Mouse (Mus musculus): ENCODE measurements at regions not wholly inside any gene's neighbourhood (a gene's known extent, or its start where the extent isn't known, plus 50 kb on each side); places are given as distances from the start of the nearest gene placed in this dataset.

DNA sequence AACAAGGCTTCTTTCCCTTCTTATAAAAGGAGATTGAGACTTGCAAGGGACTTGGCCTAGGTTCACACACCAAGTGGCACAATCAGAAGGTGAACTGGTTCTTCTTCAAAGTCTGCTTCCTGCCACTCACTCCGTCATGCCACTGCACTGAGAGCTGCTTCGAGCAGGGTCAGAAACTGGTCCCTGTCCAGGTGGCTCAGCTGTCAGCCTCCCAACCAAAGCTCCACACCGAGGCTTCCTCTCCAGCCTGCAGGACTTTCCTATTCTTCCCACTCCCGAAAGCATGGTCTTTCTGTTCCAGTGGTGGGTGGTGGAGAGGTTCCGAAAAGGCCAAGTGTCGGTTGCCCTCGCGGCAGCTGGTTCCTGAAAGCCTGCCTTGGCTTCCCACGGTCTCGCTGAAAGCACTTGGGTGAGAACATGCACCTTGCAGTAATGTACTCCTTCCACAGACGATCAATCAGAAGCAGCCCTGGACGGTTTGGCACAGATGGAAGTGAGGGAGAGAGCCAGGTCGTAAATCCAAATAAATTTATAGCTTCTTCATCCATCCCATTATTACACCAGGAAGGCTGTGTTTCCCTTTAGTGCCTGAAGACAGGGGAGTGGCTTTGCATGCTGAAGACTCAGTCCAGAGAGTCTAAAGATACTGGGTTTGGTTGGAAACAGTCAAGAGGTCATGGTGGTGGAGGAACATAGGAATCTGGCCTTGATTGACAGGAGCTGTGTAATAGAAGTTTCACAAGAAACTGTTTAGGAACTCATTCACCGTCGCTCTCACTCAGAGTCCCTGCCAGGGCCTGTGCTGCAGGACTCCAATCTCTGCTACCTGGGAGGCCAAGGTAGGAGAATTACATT, 306.1 kb upstream of the 4930535I16Rik start:
- no peak for DNase-seq

DNA sequence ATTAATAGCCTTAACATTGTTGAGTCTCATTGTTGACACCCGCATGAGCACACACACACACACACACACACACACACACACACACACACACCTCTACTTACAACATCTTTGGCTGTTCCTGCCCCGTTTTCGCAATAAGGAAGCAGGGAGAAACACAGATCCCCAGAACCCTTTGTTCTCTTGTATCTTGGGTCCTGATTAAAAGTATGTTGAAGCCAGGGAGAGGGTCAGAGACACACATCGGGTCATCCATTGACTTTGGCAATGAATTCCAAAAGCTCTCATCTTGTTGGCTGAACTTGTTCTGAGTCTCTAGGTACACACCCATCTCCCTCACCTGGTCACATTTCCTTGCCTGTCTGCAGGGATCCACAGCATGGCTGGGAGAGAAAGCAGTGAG, 303.9 kb upstream of the 4930535I16Rik start:
- DNase-seq, result no peak

DNA sequence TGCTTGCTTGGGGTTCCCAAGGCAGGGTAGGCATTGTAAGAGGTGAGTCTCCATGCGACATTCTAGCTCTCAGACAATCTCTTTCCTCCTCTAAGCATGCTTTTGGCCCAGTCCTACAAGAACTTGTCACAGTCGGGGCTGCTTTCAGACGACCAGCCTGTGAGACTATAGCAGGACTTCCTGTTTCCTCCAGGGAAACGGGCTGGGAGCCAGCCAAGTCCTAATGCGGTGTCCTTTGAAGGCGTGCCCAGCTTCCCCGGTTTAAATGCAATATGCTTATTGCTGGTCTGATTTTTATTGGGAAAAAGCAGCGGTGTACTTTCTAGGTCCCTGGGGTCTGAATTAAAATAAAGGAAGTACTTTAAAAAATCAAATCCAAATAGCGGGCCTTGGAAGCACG, 299.4 kb upstream of the 4930535I16Rik start:
- DNase-seq, result peak; percentile 26

DNA sequence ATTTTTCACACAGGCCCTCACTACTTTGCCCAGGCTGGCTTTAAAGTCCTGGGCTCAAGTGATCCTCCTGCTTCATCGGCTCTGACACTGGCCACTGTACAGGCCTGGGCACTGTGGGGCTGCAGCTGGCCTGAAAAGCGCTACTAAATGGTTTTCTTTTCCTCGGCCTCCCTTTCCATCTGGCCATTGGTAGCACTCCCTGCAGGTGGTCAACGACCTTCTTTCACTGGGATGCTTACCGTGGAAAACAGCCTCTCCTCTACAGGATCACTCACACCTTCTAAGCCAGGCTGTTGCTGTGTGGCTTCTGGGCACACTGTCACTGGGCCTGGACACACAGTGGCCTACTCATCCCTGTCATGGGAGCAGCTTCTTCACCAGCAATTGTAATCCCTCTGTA, 298.5 kb upstream of the 4930535I16Rik start:
- DNase-seq, result no peak

DNA sequence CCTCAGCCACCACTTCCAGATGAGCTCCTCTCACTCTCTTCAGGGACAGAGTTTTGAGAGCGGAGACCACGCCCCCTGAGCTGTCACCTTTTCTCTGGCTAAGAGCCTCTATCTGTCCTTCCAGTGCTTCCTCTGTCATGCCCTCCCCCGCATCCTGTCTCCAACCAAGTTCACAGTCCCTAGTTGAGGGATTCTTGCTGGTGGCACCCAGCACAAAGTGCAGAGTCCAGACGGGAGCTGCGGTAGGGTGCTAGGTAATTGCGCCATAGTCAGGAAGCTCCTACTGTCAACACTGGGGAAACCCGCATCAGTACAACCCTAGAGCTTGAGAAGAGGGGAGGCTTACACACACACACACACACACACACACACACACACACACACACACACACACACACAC, 297.3 kb upstream of the 4930535I16Rik start:
- DNase-seq, result no peak

DNA sequence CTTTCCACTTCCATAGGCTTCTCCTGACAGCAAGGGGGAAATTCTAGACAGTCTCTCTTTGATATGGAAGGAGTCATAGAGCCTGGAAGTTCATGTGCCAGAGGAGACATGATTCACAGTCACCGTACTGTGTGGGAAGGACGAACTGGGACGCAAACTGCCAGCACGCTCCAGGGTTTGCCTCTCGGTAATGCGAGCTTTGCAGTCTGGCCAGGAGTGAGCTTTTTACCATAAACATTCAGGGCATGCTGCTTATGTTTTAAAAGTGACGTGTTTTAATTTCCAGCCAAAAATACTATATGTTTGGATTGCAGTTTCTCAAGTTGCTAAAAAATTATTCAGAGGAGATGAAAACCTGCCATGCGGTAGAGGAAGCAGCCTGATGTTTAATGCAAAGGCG, 292.3 kb upstream of the 4930535I16Rik start:
- no peak for DNase-seq

DNA sequence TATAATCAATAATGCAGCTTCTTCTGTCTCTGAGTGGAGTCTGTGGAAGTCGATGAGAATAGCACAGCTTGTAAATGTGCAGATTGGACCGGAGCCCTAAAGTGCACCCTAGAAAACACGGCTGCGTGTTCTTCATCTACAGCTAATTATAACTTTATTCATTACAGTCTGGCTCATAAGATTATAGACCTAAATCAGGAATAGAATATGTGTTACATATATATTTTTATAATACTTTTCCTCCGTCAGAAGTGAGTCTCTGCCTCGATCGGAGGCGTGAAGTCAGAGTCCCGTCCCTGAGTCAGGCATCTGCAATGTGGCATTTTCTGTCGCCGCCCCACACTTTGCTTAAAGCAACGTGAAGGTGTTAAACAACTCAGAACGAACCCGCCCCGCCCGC, 288.7 kb upstream of the 4930535I16Rik start:
- DNase-seq, result no peak

DNA sequence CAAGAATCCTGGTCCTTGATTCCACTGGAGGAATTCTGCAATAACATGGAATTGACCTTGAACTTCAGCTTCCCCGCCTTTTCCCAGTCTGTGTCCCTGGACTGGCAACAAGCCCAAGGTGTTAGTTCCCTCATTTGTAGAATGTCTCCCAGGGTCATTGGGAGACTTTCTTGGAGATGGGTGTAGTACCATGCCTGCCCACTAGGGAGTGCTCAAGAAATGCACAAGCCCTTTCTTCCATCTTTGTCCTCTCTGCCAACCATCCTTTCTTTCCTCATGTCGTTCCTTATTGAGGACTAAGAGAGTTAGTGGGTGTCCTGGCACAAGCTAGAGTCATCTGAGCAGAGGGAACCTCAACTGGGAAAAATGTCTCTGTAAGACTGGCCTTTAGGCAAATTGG, 285.9 kb upstream of the 4930535I16Rik start:
- no peak for DNase-seq

DNA sequence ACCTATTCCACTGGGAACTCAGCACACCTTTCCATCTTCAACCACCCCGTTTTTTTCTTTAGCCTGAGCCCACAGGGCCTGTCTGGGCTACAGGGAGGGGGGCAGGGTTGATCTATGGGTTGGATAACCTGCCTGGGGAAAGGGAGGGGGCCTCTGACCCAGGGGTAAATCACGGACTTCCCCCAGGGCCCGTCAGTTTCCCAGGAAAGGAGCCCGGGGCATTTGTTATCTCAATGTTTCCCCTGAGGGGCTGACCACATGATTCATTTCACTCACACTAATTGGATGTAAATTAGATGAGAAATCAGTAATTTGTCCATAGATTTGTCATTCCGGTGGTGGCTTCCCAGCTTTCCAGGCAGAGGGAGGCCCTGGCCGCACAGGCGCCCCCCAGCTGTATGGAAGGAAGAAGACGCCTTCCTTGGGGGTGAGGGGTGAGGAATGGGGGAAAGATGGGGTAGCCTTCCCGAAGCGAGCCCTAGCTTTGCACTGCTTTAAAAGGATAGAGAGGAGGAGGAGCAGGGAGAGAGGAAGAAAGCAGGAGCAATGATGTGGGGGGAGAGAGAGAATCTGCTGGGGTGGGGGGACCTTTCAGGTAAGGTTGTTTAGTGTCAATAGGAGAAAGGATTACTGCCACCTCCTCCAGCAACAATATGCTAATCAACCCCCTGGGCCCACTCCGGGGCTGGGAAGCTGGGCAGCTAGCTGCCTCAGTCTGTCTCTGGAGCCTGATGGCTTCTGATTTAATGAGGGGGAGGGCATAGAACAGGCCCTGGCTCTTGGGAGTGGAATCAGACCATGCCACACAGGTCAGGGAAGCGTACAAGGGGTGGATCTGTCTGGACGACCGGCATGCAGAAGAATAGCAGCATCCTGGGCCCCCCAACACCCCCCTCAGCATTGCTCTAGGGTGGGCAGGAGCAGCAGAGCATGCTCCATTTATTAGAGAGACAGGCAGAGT, 282.3 kb upstream of the 4930535I16Rik start:
- peak; percentile 48 for DNase-seq

DNA sequence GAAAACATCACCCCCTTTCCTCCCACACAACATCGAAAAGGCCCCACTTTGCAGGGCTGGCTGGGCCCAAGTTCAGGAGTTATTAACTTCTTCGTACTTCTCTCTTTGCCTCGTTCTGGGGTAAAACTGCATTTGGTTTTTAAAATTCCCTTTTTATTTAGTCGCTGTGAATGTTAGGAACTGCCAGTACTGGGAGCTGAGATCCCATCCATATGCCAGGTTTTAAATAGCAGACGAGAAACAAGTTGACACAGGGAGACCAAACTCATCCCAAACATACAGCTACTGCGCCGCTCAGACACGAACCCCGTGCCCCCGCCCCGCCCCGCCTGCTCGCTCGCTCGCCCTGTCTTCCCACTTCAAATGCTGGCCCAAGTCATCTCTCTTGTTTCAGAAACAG, 281.0 kb upstream of the 4930535I16Rik start:
- no peak for DNase-seq

DNA sequence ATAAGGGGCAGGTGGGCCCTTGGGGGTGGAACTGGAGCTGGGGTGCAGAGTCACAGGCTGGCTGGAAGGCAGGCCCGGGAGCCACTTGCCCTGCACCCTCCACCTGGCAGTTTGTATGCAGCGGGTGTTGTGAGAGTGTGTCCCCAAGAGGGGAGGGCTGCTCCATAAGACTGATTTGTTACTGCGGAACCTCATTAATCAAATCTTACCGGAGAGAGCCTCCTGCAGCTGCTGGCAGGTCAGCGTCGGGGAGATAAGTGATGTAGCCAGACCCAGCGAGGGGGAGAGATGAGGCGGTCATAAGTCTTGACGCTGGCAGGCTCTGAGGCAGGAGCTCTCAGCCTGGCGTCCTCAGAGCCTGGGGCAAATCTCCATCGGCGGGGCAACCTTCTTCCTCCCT, 278.9 kb upstream of the 4930535I16Rik start:
- peak; percentile 59 for DNase-seq

DNA sequence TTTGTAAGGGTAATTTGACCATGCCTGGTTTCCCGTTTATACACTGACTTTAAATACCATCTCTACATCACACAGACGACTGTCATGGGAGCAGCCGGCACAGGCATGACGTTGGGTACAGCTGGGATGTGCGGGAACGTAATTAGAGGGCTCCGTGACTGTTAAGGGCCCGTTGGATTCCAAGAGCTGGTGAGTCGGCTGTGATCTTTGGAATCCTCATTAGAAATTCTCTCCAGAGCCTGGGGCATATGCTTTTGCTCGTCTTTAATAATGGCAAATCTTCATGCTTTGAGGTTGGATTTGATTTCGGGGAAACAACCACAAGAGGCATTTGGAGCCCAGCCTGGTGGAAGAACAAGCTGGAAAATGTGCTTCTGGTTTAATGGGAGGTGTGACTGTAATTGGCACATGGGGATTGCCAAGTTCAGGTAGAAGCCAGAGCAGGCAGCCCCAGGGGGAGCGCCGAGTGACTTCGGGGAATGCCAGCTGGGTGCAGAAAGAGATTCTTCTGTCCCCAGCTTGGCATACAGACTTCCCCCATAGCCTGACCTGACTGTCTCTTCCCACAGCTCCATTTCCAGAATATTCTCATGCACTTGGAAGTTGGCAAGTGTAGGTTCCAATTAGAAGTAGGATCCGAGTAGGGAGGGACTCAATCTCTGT, 275.4 kb upstream of the 4930535I16Rik start:
- DNase-seq, result no peak

DNA sequence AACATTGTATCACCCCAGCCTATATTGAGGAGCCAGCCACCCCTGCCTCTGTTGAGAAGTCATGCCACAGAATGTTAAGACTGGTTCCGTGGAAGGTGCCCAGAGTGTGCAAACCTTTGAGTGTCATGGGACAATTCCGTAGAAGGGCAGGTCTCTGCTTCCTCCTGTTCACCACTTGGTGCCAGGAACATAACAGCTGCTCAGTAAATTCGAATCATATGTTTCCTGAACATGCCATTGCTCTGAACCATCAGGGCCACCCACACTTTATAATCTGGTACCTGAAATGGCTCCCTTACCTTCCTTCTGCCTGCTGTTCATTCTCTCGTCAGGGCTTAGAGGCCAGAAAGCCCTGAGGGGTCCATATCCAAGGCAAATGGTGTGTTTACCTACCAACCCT, 273.0 kb upstream of the 4930535I16Rik start:
- DNase-seq, result no peak

DNA sequence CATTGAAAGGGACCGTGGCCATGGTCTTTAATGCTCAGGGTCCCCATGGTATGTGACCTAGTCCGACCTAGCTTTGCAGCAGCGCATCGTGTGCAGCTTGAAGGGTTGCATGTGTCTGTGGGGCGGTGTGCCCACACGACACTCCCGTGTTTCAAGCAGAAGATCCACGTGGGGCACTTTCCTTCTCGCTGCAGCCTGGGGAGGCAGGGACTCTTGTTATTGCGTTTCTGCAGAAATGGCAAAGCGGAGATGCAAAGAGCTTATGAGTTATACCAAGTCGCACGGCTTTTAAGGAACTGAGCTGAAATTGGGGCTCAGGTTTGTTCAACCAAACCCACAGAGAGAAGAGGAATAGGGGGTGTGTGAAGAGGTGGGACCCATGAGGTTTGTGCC, 272.2 kb upstream of the 4930535I16Rik start:
- DNase-seq, result no peak

DNA sequence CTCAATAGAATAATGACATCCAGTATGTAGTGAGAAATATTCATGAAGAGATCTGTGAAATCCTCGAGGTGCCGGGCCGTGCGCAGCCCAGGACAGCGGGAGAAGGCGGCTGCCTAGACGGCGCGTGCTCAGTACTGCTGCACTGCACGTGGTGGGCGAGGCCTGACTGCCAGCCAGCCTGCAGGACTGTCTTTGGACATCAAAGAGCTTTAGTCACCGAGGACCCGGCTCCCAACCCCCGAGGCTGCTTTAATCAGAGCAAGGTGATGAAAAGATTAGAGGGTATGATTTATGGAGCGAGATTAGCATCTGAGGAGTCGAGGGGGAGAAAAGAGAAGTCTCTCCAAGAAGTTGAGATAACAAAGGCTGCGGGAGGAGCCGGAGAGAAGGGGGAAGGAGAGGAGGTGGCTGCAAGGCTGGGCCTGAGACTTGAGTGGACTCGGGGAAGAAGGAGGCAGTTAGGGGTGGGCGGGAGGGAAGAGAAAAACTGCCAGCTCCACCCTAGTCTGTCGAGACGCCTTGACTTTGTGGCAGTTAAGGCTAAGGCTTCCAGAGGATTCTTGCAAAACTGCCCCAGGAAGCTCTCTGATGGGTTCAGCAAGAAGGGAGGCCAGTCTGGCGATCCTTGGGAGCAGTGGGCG, 271.6 kb upstream of the 4930535I16Rik start:
- DNase-seq, result peak; percentile 70

DNA sequence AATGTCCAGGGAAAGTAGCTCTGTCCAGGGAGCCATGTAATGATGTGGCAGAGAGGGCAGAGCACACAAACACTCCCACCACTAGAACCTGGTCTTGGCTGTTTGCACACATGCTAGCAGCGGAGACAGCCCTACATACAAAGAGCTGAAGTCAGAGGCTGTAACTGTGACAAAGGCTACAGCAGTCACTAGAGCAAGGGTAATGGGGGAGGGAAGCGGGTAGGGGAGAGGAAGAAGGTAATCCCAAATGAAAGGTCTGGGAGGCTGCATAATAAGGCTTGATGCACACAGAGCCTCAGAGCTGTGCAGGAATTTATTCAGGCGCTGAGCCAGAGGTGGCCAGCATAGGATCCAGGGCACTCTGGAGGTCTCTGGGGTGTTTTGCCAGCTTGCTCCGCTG, 269.3 kb upstream of the 4930535I16Rik start:
- DNase-seq, result no peak

DNA sequence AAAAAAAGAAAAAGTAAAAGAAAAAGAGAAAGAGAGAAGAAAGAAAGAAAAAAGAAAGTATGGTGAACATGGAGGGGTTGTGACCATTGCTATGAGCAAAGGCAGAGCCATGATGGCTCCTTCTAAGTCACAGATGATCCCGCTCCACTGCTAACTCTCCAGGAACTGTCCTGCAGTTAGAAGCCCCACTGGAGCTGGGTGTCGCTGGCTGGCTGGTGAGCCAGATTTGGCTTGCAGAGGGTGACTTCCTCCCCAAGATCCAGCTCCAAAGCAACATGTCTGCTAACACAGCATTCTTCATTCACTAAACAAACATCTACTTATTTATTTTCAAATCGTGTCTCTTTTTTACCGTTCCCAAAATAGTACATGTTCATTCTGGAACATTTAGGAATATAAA, 263.5 kb upstream of the 4930535I16Rik start:
- DNase-seq, result no peak

DNA sequence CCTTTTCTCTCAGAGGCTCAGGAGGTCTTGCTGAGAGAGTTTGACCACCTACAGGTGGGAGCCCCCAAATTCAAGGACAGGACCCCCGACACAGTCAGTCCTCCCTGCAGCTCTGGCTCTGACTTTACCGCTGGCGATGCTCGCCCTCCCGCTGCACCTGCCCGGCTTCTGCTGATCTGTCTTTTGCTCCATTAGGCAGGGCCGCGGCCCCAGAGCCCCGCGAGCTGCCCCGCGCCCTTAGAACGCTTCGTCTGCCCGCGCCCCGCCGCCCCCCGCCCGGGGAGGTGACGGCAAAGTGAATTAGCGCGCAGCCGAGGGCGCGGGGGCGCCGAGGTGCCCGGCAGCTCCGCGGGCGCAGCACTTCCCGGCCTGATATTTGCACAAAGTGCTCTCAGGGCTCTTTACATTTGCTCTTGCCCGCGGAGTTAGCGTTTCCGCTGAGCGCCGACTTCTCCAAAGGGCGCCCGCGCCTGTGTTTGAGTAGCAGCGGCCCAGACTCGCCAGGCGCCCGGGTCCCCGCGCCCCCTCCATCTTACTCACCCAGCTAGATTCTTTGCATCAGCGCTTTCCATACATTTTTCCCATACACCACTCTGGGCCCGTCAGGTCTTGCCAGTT, 260.7 kb upstream of the 4930535I16Rik start:
- DNase-seq, result peak; percentile 73

DNA sequence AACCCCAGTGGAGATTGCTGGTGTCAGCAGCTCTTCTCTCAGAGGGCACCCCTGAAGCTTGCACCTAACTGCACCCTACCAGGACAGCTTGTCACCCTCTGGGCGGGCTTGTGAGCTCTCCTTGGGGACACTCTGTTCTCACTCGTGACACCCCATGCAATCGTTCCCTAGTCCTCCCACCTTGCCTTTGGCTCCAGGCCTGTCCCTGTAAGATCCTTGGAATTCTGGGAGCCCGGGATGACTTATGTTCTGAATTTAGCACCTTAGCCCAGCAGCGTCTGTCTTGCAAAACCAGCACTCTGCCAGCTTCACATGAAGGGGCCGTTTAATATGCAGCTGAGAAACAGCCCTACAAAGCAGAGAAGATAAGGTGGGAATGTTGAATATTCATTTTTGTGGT, 257.7 kb upstream of the 4930535I16Rik start:
- no peak for DNase-seq

DNA sequence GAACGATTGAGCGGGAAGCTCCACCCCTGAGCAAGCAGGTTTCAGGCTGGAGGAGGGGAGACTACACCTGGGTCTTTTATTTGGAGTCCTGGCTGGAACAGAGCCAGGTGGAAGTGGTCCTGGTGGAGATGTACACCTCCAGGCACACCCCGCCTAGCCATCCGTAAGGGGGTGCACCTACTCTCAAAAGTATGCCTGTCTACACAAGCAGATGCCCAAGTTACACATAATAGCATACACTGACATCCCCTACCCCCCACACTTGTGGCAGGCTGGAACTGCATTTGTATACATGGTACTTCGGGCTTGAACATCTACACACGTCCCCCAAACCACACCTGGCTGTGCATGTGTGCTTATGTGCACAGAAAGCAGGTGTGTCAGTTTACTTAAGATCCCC, 236.8 kb upstream of the 4930535I16Rik start:
- DNase-seq, result no peak

DNA sequence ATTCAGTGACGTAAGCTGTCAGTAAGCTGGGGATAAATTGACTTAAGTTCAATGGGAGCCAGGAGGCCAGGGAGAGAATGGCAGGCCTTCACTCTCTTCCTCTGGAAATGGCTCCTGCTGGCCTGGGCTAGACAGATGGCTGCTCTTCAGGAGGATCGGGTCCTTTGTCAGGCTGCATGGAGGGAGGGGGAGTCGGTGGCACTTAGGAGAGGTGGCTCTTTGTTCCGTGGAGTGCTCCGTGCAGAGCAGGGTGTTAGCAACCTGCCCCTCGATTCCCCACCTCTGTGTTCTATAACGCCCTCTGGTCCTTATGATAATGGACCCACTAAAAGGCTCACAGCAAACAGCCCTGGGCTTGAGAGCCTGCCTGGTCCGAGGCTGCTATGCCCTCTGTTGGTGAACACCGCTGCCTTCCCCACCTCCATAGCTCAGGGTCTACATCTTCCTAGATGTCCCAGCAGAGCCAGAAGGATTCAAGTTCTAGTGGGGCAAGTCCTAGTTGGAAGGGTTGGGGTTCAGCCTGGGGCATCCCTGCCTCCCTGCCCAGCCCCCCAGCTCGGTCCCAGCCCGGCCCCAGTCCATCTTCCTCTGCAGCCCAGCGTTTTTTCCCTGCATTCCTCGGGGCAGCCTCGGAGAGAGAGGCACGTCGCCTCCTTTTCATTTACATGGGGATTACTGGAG, 232.1 kb upstream of the 4930535I16Rik start:
- DNase-seq, result peak; percentile 65

DNA sequence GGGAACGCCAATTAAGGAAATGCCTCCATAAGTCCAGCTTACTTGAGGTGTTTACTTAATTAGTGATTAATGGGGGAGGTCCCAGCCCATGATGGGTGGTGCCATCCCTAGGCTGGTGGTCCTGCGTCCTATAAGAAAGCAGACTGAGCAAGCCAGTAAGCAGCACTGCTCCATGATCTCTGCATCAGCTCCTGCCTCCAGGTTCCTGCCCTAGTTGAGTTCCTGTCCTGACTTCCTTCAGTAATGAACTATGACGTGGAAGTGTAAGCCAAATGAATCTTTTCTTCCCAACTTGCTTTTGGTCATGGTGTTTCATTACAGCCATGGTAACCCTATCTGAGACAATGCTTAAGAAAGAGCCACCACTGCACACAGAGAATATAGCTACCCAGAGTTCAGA, 231.2 kb upstream of the 4930535I16Rik start:
- DNase-seq, result no peak
